Mouse (Mus musculus): ENCODE results near the gene Hat1. TPM values are rescaled to one million over a fixed set of nuclear protein-coding genes. Genes with fewer than 3 reads are reported as not detected.

The Hat1 gene
- 10 to 100 TPM; 24.6 to 26.0 TPM for total RNA-seq (2023)

GRCm38 (mm10) chr2:71388951-71389763 is at the start of gene Hat1:
Gene Hat1 (plus strand): TSS chr2:71388958.

DNA sequence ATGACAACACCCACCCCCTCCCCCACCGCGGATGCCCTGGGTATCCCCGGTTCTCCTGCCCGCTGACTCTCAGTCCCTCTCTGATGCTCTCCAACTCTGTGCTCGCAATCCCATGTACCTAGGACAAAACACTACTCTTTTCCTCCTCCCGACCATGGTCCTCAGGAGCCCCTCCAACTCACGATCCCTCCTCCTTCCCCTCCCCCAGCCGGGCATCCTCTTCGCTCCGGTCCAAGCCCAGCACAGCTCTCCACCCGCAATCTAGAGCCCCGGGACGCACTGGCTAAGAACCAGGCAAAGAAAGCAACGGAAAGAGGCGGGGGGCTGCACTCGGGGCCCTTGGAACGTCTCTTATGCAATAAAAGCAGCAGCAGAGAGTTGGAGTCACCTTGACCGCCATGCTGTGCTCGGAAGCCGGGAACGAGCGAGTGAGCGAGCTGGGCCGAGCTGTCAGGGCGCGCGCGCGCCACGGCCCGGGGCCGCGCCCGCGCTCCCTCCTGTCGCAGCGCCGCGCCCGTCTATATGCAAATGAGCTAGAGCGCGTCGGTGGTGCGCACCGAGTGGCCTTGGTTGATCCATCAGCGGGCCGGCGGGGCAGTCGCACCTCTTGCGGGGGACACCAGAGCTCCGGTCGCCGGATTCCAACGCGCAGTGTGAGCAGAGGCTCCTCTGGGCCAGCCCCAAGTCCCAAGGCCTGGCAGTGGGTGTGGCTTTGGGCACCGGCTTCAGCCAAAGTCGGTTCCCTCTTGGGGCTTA is 21.5 kb upstream of the Hat1 start, which contains the start of gene Slc25a12:
Slc25a12 (minus strand) TSS at position 625 of the 756 bp plus-strand sequence.

DNA sequence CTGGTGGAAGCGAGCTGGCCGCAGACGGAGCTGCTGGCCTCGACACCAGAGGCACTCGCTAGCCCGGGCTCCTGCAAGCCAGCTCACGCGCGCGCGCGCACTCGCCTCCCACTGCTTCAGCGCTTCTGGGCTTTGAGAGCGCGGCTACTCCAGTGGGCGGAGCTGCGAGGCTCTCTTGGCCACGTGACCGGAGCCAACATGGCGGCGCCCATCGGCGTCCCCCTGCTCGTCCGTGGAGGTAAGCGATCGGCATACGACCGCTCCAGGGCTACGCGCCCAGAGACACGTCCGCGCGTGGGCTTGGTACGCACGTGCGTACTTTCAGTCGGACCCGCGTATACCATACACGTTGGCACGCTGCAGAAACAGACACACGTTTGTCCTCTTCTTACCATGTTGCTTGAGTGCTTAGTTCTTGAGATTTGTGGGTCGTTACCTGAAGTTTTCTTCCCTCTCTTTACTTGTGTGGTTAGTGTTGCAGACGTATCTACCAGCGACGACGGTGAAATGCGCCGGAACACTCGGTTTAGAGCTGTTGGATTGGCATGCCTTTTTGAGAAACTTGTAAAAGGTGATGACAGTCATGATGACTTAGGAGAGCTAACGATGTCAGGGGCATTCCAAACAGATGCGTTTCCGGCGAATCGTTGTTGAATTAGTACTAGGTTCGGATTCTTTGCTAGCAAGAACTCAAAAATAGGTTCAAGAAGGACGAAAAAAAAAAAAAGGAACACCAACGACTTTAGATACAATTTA is 64.6 kb downstream of the Hat1 start, which contains the start of gene Metap1d:
Metap1d (plus strand) TSS at position 116 of the 756 bp plus-strand sequence.

Other genes with a start within 250 kb of the Hat1 start
- gene Dync1i2, start 177.3 kb upstream of the Hat1 start, total RNA-seq (2023): 10 to 100 TPM; 74.5 to 80.6 TPM
- gene Slc25a12, start 21.2 kb upstream of the Hat1 start, total RNA-seq (2023): 10 to 100 TPM; 38.7 to 39.9 TPM
- gene Metap1d, start 64.3 kb downstream of the Hat1 start, total RNA-seq (2023): 10 to 100 TPM; 16.0 to 18.4 TPM
- not detected for gene Dlx1, start 139.2 kb downstream of the Hat1 start, total RNA-seq (2023)
- not detected for gene Dlx2, start 157.8 kb downstream of the Hat1 start, total RNA-seq (2023)